ENCODE assay signal across 8 mouse cellular contexts in the genomic region with DNA sequence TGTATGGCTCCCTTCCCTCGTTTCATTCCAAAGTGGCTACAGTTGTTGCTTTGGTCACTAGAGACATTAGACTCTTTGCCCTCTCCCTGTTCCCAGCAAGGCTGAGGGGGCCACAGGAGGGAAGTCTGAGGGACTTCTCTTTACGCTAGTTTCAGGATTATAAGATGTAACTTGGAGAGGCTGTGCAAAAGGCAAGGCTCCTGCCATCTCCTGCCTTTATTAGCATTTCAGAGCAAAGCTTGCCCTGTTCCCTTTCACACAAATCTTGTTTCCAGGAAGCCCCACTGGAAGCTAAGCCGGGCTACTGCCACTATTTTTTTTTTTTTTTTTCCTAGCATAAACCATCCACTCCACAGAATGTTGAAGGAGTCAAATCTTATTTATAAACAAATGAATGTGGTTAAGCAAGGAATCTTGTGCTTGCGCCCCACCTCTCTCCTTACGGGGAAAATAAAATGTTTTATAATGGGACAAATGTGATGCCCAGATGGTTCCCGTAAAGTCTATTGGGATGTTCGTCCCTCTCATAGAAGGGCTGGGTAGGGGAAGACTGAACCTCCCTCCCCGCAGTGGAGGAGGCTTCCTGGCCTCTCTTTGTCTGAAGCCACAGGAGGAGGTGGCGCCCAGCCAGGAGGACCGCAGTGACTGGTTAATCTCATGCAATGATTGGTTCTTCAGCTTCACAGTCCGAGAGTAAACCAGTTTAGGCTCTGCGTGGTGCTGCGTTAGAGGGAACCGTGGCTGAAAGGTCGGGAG.
A peak's percentile ranks its signal among the peaks of the same experiment; 100 is the strongest.
DNase-seq lines count a peak whose midpoint lies in the region; ATAC-seq lines count a peak whose summit lies in the region.

No protein-coding gene starts in this region.

- H3K4me3 ChIP-seq in embryonic facial prominence, embryonic 14.5 days (ENCODE audit: low read depth, low read length), result no peak overlapping the region
- H3K4me3 ChIP-seq in heart, embryonic 12.5 days, result peak overlapping the region; percentile 29
- peak overlapping the region; percentile 6 for H3K4me3 ChIP-seq in kidney, embryonic 14.5 days (ENCODE audit: low read length)
- peak overlapping the region; percentile 25 for H3K4me3 ChIP-seq in lung, embryonic 16.5 days (ENCODE audit: low read length)

- H3K4me2 ChIP-seq in embryonic facial prominence, embryonic 14.5 days (ENCODE audit: low read depth, low read length), result peak overlapping the region; percentile 46
- H3K4me2 ChIP-seq in heart, embryonic 12.5 days, result peak overlapping the region; percentile 66
- peak overlapping the region; percentile 37 for H3K4me2 ChIP-seq in kidney, embryonic 14.5 days (replicated peaks; ENCODE audit: low read depth, low read length)
- H3K4me2 ChIP-seq in lung, embryonic 16.5 days (ENCODE audit: low read depth, low read length), result peak overlapping the region; percentile 42

- 8% methylated on average over 15 of the region's 15 CpGs for WGBS in embryonic facial prominence, embryonic 14.5 days
- 7% methylated on average over 15 of the region's 15 CpGs for WGBS in heart, embryonic 12.5 days
- 7% methylated on average over 15 of the region's 15 CpGs for WGBS in kidney, embryonic 14.5 days
- 12% methylated on average over 15 of the region's 15 CpGs for WGBS in lung, embryonic 16.5 days

- H3K27me3 ChIP-seq in embryonic facial prominence, embryonic 14.5 days (replicated peaks; ENCODE audit: control insufficient read depth, insufficient read depth, low read length), result no peaks in the 10 kb centered on the region
- H3K27me3 ChIP-seq in heart, embryonic 12.5 days (replicated peaks), result no peaks in the 10 kb centered on the region
- H3K27me3 ChIP-seq in kidney, embryonic 14.5 days (ENCODE audit: control insufficient read depth, insufficient read depth, low read length), result no peaks in the 10 kb centered on the region
- H3K27me3 ChIP-seq in lung, embryonic 16.5 days (ENCODE audit: control insufficient read depth, insufficient read depth, low read depth, low read length), result no peaks in the 10 kb centered on the region

- peaks cover 44% of the 10 kb centered on the region for H3K4me1 ChIP-seq in embryonic facial prominence, embryonic 14.5 days (ENCODE audit: control insufficient read depth, insufficient read depth, low read length)
- H3K4me1 ChIP-seq in heart, embryonic 12.5 days (replicated peaks), result peaks cover 34% of the 10 kb centered on the region
- peaks cover 29% of the 10 kb centered on the region for H3K4me1 ChIP-seq in kidney, embryonic 14.5 days (ENCODE audit: control insufficient read depth, insufficient read depth, low read length)
- H3K4me1 ChIP-seq in lung, embryonic 16.5 days (replicated peaks; ENCODE audit: control insufficient read depth, insufficient read depth, low read length), result peaks cover 17% of the 10 kb centered on the region

- no peaks in the 10 kb centered on the region for H3K36me3 ChIP-seq in embryonic facial prominence, embryonic 14.5 days (ENCODE audit: control insufficient read depth, insufficient read depth, low read length)
- no peaks in the 10 kb centered on the region for H3K36me3 ChIP-seq in heart, embryonic 12.5 days
- H3K36me3 ChIP-seq in kidney, embryonic 14.5 days (ENCODE audit: control insufficient read depth, insufficient read depth, low read length), result no peaks in the 10 kb centered on the region
- no peaks in the 10 kb centered on the region for H3K36me3 ChIP-seq in lung, embryonic 16.5 days (ENCODE audit: control insufficient read depth, insufficient read depth, low read length)

- peak; percentile 72 for DNase-seq in 416B (ENCODE audit: low read depth)
- DNase-seq in adrenal gland, postnatal 25 days, result peak; percentile 78
- peak; percentile 91 for DNase-seq in embryonic facial prominence, embryonic 14.5 days (ENCODE audit: low spot score)
- DNase-seq in ovary, postnatal 36 days (ENCODE audit: low spot score), result peak; percentile 80
- no peak for DNase-seq in thymus, postnatal 10 days (ENCODE audit: low spot score in 2 of 2)

- peak overlapping the region; percentile 54 for H3K27ac ChIP-seq in embryonic facial prominence, embryonic 14.5 days (replicated peaks; ENCODE audit: low read depth, low read length)
- H3K27ac ChIP-seq in heart, embryonic 12.5 days (ENCODE audit: poor library complexity, severe bottlenecking), result no peak overlapping the region
- H3K27ac ChIP-seq in kidney, embryonic 14.5 days (ENCODE audit: low read depth, low read length), result peak overlapping the region; percentile 51
- H3K27ac ChIP-seq in lung, embryonic 16.5 days (ENCODE audit: low read length), result no peak overlapping the region

- peak overlapping the region; percentile 38 for H3K9ac ChIP-seq in embryonic facial prominence, embryonic 14.5 days (ENCODE audit: low read depth, low read length)
- no peak overlapping the region for H3K9ac ChIP-seq in heart, embryonic 12.5 days
- H3K9ac ChIP-seq in kidney, embryonic 14.5 days (ENCODE audit: low read depth, low read length), result peak overlapping the region; percentile 20
- H3K9ac ChIP-seq in lung, embryonic 16.5 days (ENCODE audit: low read length), result peak overlapping the region; percentile 26; the same call in 1 of the 2 replicates

- H3K9me3 ChIP-seq in embryonic facial prominence, embryonic 14.5 days (ENCODE audit: control insufficient read depth, low read length), result no peaks in the 10 kb centered on the region; the same call in 1 of the 2 replicates
- H3K9me3 ChIP-seq in heart, embryonic 12.5 days (replicated peaks), result 0 out of 2 replicates have a peak, but pooled peaks cover 4% of the 10 kb centered on the region
- H3K9me3 ChIP-seq in kidney, embryonic 14.5 days (ENCODE audit: control insufficient read depth, low read length), result no peaks in the 10 kb centered on the region; the same call in 1 of the 2 replicates
- H3K9me3 ChIP-seq in lung, embryonic 16.5 days (ENCODE audit: control insufficient read depth, low read length), result no peaks in the 10 kb centered on the region

- peak; percentile 82 for ATAC-seq in embryonic facial prominence, embryonic 14.5 days (ENCODE audit: low read depth)
- peak; percentile 80 for ATAC-seq in heart, embryonic 12.5 days (ENCODE audit: insufficient number of reproducible peaks, low FRiP score)
- ATAC-seq in kidney, embryonic 14.5 days (ENCODE audit: low FRiP score, low TSS enrichment), result peak; percentile 85
- peak; percentile 77 for ATAC-seq in lung, embryonic 16.5 days (ENCODE audit: low read depth)

Comparison
In these comparisons a context has a peak if more than half of its experiments do, and no peak if none do; other contexts are left out.
1. DNase-seq: peak in 416B (single experiment), adrenal gland, postnatal 25 days (single experiment), embryonic facial prominence, embryonic 14.5 days (single experiment) and ovary, postnatal 36 days (single experiment); none in thymus, postnatal 10 days (0 of 2).
2. H3K27ac ChIP-seq: peak in embryonic facial prominence, embryonic 14.5 days (single experiment) and kidney, embryonic 14.5 days (single experiment); none in heart, embryonic 12.5 days (single experiment) and lung, embryonic 16.5 days (single experiment).
3. Peak in every context shown above with its lines, with median percentiles within 50 percentile points of each other: ATAC-seq and H3K4me2 ChIP-seq.